28 mouse cellular contexts compared by ENCODE assay signal in genomic region chrX:69028650-69029049, GRCm38 (mm10).
A peak's percentile ranks its signal among the peaks of the same experiment; 100 is the strongest.
DNase-seq lines count a peak whose midpoint lies in the region; ATAC-seq and TF ChIP-seq lines count a peak whose summit lies in the region.
"Had no signal": no experiment of that assay in that cellular context is flagged by ENCODE, and none has a peak within 500 bp of the region (broad histone marks: within the 10 kb centered on the region; RNA-seq: fewer than 3 reads in every experiment).

No protein-coding gene starts in this region.

- H3K27ac ChIP-seq in hindbrain, embryonic 16.5 days (ENCODE audit: low read depth, low read length) = no peak overlapping the region
- H3K27ac ChIP-seq in hindbrain, embryonic 12.5 days = no peak overlapping the region
- H3K27ac ChIP-seq in cerebellum, adult 2 months (ENCODE audit: insufficient read depth, low read length) = no peak overlapping the region
- H3K27ac ChIP-seq: embryonic facial prominence, embryonic 13.5 days; forebrain, embryonic 15.5 days; heart, embryonic 10.5 days; kidney, postnatal 0 days; layer of hippocampus, adult 2 months; limb, embryonic 12.5 days; midbrain, embryonic 10.5 days; stomach, postnatal 0 days had no signal

- no peaks in the 10 kb centered on the region for H3K9me3 ChIP-seq in hindbrain, embryonic 16.5 days (ENCODE audit: control insufficient read depth, low read length)
- no peaks in the 10 kb centered on the region for H3K9me3 ChIP-seq in hindbrain, embryonic 12.5 days (replicated peaks)
- H3K9me3 ChIP-seq: embryonic facial prominence, embryonic 13.5 days; forebrain, embryonic 15.5 days; G1E; heart, embryonic 10.5 days; limb, embryonic 12.5 days; midbrain, embryonic 10.5 days had no signal

- no peak overlapping the region for H3K4me3 ChIP-seq in hindbrain, embryonic 16.5 days (ENCODE audit: low read length)
- H3K4me3 ChIP-seq in hindbrain, embryonic 12.5 days = no peak overlapping the region
- no peak overlapping the region for H3K4me3 ChIP-seq in cerebellum, adult 2 months (replicated peaks; ENCODE audit: insufficient read depth, low read depth, low read length)
- H3K4me3 ChIP-seq: embryonic facial prominence, embryonic 13.5 days; erythroblast, embryonic 14.5 days; forebrain, embryonic 15.5 days; heart, embryonic 10.5 days; layer of hippocampus, adult 2 months; limb, embryonic 12.5 days; midbrain, embryonic 10.5 days had no signal

- ATAC-seq in hindbrain, embryonic 16.5 days = peak; percentile 67
- ATAC-seq in hindbrain, embryonic 12.5 days (ENCODE audit: low FRiP score) = no peak
- ATAC-seq: forebrain, embryonic 15.5 days; inflammation-experienced regulatory T-cells, adult 6 months; liver, postnatal 0 days; lung, postnatal 0 days; Patski had no signal

- H3K4me2 ChIP-seq in hindbrain, embryonic 16.5 days (ENCODE audit: low read length) = no peak overlapping the region
- H3K4me2 ChIP-seq in hindbrain, embryonic 12.5 days (replicated peaks) = no peak overlapping the region
- H3K4me2 ChIP-seq: embryonic facial prominence, embryonic 13.5 days; forebrain, embryonic 15.5 days; limb, embryonic 12.5 days; liver, embryonic 11.5 days had no signal

- peak; percentile 68 for DNase-seq in brain, embryonic 14.5 days (ENCODE audit: low read depth)
- DNase-seq in cerebellum, adult 2 months = peak; percentile 79
- peak; percentile 86 to 88 for DNase-seq in cerebellum, postnatal 25 days
- DNase-seq in lung, postnatal 10 days = no peak
- no peak for DNase-seq in urinary bladder, postnatal 14 days (ENCODE audit: low spot score)
- DNase-seq: B cell, adult 2 months; gastrocnemius, postnatal 10 days; heart, postnatal 4 days; kidney, adult 2 months; liver, postnatal 0 days; thymus, adult 2 months had no signal

- no peaks in the 10 kb centered on the region for H3K27me3 ChIP-seq in hindbrain, embryonic 16.5 days (replicated peaks; ENCODE audit: control insufficient read depth, insufficient read depth, low read length)
- H3K27me3 ChIP-seq in hindbrain, embryonic 12.5 days = no peaks in the 10 kb centered on the region
- no peaks in the 10 kb centered on the region for H3K27me3 ChIP-seq in cerebellum, adult 2 months (ENCODE audit: control insufficient read depth, insufficient read depth, low read length)
- H3K27me3 ChIP-seq: CH12.LX; embryonic facial prominence, embryonic 13.5 days; forebrain, embryonic 15.5 days; limb, embryonic 12.5 days had no signal

- WGBS in hindbrain, embryonic 16.5 days = 54% methylated on average over 2 of the region's 2 CpGs
- WGBS in hindbrain, embryonic 12.5 days = 83% methylated on average over 2 of the region's 2 CpGs
- WGBS in cerebellum, adult 2 months = 10% methylated on average over 2 of the region's 2 CpGs

- no peaks in the 10 kb centered on the region for H3K36me3 ChIP-seq in hindbrain, embryonic 16.5 days (ENCODE audit: control insufficient read depth, insufficient read depth, low read length)
- no peaks in the 10 kb centered on the region for H3K36me3 ChIP-seq in hindbrain, embryonic 12.5 days
- H3K36me3 ChIP-seq: embryonic facial prominence, embryonic 13.5 days; forebrain, embryonic 15.5 days; G1E; heart, embryonic 10.5 days; limb, embryonic 12.5 days; midbrain, embryonic 10.5 days had no signal

- TF ChIP-seq CTCF in brain, embryonic 14.5 days (IDR thresholded peaks at IDR 0.05; ENCODE audit: borderline replicate concordance, extremely low read depth, insufficient read depth, insufficient read length) = no peak
- TF ChIP-seq CTCF in cerebellum, adult 2 months (IDR thresholded peaks at IDR 0.05; ENCODE audit: borderline replicate concordance, insufficient read depth, low read depth, low read length) = no peak

- no peaks in the 10 kb centered on the region for H3K4me1 ChIP-seq in hindbrain, embryonic 16.5 days (ENCODE audit: control insufficient read depth, insufficient read depth, low read depth, low read length)
- H3K4me1 ChIP-seq in hindbrain, embryonic 12.5 days = no peaks in the 10 kb centered on the region
- no peaks in the 10 kb centered on the region for H3K4me1 ChIP-seq in cerebellum, adult 2 months (ENCODE audit: control insufficient read depth, insufficient read depth, low read length)
- H3K4me1 ChIP-seq: embryonic facial prominence, embryonic 13.5 days; forebrain, embryonic 15.5 days; heart, embryonic 10.5 days; limb, embryonic 12.5 days; midbrain, embryonic 10.5 days had no signal

- TF ChIP-seq POLR2A in brain, embryonic 14.5 days (IDR thresholded peaks at IDR 0.05; ENCODE audit: borderline replicate concordance, extremely low read depth, insufficient read depth, insufficient read length, poor library complexity, severe bottlenecking) = no peak
- no peak for TF ChIP-seq POLR2A in cerebellum, adult 2 months (IDR thresholded peaks at IDR 0.05; ENCODE audit: borderline replicate concordance, insufficient read depth, low read length)

- H3K9ac ChIP-seq in hindbrain, embryonic 16.5 days (ENCODE audit: low read depth, low read length) = no peak overlapping the region
- no peak overlapping the region for H3K9ac ChIP-seq in hindbrain, embryonic 12.5 days
- H3K9ac ChIP-seq: embryonic facial prominence, embryonic 13.5 days; forebrain, embryonic 15.5 days; limb, embryonic 12.5 days; liver, postnatal 0 days had no signal

Comparison
In these comparisons a context has a peak if more than half of its experiments do, and no peak if none do; other contexts are left out.
1. DNase-seq: peak in brain, embryonic 14.5 days (single experiment), cerebellum, adult 2 months (2 of 2) and cerebellum, postnatal 25 days (2 of 2); none in lung, postnatal 10 days (single experiment) and urinary bladder, postnatal 14 days (single experiment).